Mouse (Mus musculus) retina, postnatal 1 day (tissue): Measurements from ENCODE around the gene Wdsub1.

Source experiments
- DNase-seq: peaks from one replicate; pipeline ENCODE4 v3.0.0-alpha.2; 2012

Wdsub1 gene

DNA sequence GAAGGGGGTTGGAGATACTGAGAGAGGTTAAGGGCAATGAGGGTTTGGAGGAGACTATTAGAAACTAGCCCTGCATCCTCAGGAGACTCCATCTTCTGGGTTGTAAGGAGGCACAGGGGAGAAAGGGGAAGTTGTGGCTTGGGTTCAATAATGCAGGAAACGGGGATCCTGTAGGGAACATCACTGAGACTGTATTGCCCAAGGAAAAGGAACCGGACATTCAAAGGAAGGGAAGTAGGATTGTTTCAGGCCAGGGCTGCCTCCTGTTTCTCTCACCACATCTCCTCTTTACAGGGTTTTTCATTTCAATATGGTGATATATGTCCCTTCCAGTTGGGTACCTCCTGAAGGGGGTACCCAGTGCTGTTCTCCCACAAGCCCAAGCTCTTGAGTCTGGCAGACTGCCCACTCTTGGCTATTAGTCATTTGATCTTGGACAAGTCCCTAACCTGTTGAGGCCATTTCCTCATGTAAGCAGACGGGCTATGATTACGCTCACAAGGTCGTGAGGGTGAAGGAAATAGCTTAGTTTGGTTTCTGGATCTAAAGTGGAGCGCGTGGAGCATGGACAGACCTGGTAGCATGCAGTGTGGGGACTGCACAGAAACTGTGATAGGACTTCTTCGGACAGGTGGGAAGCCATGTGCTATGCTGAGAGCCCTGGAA, 79.5 kb downstream of the Wdsub1 start:
- no peak for DNase-seq
